Mouse (Mus musculus) induced T-regulatory cell, adult 2 months (primary cell): ENCODE data around the gene Foxd1.

Source experiments
- DNase-seq: peaks from one replicate; pipeline ENCODE4 v3.0.0-alpha.2; 2012; ENCODE audit warnings: low read depth

Gene Foxd1

DNA sequence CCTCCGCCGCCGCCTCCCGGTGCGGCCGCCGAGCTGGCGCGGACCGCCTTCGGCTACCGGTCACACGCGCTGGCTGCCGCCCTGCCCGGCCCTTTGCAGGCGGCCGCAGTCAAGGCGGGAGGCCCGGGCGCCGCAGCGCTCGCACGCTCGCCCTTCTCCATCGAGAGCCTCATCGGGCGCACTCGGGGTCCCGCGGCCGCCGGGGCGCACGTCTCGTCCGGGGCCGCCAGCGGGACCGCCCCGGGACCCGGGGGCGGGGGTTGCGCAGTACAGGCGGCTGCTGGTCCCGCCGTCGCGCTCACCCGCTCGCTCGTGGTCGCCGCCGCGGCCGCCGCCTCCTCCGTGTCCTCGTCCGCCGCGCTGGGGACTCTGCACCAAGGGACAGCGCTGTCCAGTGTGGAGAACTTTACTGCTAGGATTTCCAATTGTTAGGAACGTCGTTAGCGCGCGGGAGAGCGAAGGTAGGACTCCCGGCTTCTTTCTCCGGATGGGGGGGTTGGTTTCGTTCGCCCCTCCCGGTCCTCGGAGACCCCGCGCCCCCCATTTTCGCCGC is 1.6 kb downstream of the Foxd1 start:
- DNase-seq: no peak

DNA sequence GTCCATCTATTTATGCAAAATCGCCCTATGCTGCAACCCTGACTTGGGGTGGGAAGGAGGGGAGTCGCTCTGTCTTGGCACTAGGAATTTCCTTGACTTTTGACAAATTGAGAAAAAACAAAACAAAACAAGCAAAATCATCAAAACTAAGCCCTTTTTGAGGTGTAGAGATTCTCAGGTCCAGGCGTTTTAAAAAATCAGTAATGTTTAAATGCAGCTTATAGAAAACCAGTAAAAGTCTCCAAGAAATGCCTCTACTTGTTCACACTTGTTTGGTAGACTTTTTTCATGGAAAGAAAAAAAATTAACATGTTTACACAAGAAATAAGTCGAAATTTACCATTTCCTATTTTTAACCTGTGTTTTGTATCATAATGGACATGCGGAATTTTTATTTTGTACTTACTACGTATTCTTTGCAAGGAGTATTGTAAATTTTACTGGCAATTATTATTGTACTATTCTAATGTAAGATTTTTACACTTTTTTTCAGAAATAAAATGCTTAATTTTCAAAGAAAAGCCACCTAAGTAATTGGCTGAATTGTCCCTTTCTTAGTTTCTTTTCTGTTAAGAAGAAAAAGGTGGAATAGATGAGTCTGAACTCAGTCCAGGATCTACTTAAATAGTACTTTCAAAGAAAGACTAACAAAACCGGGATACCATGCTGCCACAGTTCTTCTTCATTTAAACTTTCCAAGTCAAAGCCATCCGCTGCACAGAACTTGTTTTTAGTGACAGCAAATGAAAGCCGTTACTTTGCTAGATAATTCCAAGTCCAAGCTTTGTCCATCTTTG is 2.3 kb downstream of the Foxd1 start:
- no peak for DNase-seq

DNA sequence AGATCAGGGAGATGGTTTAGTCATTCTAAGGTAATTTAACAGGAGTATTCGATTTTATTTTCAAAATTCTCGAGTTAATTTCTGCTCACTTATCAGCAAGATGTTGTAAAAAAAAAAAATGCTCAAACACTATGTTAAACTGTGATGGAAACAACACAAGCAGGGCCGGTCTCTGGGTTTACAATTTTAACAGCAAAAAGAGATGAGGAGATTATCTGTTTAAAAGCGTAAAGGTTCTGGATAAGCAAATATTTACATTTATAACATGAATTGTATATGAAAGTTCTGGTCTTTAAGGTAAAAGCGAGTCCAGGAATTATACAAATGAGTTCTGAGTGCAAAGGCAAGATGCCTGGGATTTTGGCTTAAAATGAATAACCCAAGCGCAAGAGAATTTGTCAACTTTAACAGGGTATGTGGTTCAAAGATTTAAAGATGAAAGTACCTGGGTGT is 3.0 kb downstream of the Foxd1 start:
- DNase-seq: no peak

DNA sequence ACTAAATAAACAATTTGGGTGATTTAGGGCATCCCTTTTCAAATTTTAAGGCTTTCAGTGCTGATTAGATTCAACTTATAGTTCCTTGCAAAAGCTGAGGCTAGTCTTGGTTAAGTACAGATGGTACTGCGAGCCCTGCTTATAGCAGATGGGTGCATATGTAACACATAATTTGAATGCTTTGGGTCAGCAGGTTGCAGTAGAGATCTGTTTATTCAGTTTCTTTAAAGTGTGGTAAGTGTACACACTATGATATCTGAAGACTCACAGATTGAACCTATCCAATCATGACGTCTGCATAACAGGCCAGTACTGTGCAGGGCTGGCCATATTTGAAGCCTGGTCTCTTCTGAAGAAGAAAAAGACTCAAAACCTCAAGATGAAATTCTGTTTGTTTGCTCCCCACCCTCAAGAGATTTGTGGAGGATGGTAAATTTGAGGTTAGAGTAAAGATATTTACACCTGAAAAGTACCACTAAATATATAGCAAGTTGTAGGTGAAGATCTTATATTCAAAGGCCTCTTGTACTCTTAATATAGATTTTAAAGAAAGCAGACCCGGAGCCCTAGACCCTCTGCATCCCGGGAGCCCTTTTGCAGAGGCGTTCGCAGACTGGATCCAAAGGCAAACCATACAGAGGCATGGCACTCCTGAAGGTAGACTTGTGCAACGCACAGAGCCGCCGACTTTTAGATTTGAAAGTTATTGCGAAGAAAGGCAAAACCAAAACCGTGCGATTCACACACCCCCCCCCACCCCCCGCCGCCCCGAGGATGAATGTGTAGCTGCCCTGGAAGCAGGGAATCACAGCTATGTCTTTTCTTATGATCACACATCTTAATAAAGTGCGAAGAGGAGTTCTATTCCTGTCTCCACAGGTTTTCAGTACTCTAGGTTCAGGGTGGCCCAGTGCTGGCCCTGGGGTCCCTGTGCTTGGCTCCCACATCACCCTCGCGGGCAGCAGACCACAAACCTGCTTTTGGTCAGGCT is 3.7 kb downstream of the Foxd1 start:
- DNase-seq: no peak

DNA sequence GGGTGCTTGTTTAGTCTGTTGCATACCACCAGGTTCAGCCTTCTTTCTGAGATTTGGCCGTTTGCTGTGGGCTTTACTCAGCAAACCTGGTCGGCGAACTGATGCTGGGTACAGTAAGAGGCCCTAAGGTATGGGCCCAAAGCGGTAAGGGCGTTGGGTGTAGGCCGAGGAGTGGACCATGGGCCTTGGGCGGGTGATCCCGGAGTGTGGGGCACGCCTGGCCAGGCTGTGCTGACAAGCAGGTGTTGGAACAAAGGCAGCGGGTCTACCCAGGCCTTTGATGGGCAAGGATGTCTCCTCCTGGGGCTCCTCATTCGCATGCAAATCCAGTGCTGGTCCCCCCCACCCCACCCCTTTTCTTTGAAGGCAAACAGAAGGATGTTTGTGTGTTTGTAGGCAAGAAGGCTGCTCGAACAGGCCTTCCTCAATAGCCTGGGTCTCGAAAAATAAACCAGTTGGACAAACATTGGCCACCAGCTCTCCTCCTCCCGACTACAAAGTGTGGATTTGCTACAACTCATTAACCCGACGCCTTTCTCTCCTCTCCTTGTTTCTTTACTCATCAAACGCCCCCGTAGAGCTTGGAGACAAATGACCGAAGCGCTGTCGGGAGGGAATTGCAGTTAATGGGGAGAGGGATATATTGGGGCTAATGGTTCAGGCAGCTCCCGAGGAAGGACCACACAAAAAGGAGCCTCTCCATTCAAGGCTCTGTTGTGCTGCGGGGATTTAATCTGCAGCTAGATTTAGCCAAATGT is 4.6 kb downstream of the Foxd1 start:
- DNase-seq: no peak

DNA sequence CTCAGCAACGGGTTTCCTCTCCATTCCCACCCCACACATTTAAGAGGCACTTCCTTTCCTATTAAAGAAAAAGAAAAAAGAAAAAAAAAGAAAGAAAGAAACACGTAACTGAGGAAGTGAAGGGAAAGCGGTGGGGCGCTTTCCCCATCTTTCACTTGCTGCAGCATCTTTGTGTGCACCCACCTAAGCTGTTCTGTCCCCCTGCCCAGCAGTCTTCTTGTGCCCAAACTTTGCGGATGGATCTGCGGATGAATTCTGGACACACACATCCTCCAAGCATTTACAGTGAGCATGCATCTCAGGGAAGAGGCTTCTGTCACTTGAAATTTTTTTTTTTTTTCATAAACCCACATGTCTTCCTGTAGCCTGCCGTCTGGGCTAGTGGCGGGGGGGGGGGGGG is 5.3 kb downstream of the Foxd1 start:
- no peak for DNase-seq

DNA sequence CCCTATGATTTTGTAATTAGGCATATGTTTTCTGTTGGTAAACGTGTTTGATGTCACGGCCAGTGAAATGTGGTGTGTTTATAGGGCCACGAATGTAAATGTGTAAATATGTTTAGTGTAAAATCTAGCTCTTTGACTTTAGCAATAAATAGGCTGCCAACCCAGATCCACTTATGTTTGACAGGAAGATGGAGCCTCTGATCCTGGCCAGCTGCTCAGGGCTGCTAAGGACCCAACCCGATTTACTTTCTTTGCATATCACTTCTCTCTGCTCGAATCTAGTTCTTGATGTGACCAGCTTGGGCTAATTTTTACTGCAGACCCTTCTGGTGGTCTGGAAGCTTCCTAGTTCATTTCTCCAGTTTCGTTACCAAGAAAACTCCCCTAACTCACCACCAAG is 6.3 kb downstream of the Foxd1 start:
- no peak for DNase-seq

DNA sequence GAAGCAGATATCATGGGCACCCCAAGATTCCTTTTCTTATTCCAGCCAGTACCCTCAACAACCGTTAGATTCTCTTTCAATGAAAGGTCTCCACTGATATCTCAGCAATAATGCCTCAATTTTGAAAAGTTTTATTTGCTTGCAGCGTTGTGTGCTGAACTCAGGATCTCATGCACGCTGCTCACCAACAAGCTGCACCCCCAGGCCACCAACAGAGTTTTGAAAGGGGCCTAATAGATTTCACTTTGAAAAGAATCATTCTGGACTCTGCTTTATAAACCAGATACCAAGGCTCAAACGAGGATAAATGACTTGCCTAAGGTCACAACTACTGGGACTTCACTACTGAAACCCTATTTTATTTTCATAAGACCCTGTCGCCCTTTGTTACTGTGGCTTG is 7.1 kb downstream of the Foxd1 start:
- no peak for DNase-seq

DNA sequence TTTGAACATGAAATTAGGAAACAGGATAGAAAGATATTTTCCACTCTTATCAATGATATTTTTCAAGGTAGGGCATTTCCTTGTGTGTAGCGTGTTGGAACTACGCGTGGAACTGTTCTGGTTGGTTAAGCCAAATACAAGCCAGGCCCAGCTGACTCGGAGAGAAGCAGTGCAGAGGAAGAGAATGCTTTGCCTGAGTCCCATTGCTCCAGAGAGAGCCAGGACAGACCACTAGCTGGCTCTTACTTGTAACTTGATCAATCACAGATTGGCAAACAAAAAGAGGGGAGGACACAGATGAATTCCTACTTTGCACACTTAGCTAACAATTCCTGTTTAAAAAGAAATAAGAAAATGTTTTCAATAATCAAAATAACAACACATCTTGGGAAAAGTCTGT is 9.0 kb downstream of the Foxd1 start:
- DNase-seq: no peak

DNA sequence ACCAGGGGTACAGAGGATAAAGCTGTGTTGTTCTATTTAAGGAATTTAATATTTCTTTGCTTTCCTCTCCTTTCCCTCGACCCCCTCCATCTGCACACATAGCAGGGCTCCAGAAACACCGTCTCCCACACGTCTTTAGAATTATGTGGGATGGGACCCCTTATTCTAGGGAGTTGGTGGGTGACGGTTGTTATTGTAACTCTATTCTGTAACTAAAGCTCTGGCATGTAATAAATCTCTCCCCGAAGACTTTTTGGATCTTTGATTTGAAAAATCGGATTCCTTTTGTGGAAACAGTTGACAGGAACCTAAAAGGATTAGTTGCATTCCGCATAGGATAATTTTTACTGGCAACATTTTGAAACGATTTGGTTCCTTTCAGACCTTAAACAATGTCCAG is 11.0 kb downstream of the Foxd1 start:
- DNase-seq: no peak

DNA sequence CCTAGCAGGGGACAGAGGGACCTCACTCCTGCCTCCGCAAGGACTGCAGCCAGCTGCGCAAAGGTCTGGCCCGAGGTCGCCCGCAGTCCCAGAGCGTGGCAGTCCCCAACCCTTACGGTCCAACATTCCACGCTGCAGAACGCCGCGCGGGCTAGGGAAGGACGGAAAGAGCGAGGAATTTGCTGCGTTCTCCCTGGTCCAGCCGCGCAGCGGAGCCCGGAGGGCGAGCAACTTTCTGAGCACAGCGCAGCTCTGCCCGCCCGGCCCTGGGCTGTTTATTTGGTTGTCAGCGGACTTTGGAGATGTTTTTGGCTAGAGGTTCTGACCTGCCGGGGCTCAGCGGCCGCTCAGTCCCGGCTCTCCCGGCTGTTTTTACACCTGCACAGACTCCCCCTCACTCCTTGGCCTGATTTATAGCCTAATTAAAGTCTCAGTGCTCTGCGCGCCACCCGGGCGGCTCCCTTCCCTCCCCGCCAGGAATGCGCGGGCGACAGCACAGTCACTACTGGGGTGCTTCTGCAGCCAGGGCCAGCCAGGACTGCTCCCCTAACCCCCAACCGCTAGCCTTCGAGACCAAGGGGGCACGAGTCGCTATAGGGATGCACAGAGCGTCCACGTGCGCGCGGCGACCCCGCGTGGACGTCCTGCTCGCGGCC is 11.9 kb downstream of the Foxd1 start:
- DNase-seq: no peak

DNA sequence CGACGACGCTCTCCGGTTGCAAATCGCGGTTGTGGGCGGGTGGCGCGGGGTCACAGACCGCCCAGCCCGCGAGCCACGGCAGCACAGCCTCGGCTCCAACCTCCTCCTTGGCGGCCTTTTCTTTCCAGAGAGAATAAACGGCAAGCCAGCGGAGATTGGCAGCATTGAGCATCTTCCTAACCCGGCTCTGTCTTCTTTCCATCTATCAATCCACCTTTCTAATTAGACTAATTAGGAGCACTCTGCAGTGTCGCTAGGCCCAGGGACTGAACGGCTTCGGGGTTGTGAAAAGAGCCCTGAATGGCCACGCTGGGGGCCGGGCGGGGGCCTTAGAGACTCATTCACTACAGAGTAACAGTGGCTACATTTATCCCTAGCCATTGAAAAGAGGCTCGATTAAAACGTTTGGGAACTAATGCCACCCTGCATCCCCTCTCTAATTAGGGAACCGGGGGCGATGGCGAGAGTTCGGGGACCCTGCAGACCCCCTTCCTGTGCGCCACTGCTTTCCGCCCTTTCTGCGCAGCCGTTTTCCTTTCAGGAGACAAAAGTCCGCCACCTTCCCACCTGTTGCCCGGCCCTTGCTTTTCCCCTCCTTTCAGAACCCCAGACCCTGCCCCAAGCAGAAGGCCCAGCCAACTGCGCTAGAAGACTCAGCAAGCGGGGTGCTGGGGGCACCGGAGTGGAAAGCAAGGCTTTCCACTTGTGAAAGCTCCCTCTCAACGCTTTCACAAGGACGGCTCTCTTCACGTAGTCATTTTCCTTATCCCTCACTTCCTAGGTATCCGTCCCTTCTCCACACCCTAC is 12.6 kb downstream of the Foxd1 start:
- DNase-seq: no peak

DNA sequence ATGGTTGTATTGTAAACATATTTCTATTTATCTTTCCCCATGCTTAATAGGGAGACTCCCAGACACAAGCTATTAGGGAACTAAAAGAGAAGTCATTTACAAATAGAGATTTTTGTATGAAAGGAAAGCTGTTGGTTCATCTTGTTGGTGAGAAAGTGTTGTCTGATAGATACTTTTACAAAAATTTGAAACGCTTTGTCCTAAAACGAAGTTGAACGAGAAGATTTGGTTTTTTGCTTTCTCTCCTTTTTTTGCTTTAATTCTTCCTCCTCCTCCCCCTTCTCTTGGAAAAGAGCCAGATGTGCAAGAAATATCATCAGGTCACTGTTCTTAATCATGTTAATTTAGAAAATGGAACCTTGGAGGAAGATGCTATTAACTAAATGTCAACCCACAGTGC is 13.6 kb downstream of the Foxd1 start:
- no peak for DNase-seq

DNA sequence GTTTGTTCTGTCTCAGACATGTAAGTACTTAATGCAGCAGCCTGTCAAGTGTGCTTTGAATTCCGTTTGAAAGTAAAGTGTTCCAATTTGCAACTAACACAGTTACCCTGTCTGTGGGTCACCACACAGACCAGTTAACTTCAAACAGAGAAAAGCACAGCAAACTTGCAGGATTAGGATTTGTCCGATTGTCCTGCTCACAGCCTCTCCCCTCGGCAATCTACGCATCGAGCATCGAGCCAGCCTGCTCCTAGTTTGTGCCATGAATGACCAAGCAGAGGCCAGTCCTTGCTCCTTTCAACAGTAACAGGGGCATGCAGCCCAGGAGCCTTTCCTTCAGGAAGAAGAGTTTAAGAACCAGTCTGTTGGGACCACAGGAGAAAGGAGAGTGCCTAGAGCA is 15.0 kb downstream of the Foxd1 start:
- no peak for DNase-seq

DNA sequence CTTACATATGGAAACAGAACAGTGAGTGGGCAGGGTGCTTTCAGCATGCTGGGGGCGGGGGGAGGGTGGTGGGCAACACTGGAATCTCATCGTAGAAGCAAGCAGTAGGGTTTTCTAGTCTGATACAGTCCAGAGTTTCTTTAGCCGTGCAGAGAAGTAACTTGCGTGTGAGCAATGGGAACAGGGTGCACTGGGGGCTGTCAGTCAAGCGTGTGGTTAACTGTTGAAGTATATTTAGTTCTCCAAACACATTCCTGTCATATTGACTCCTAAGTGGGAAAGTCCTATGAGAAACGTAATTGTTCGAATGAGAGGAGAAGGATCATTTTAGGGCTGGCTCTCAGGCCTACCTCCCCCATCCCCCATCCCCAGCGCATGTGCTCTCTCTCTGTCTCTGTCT is 20.5 kb downstream of the Foxd1 start:
- no peak for DNase-seq

DNA sequence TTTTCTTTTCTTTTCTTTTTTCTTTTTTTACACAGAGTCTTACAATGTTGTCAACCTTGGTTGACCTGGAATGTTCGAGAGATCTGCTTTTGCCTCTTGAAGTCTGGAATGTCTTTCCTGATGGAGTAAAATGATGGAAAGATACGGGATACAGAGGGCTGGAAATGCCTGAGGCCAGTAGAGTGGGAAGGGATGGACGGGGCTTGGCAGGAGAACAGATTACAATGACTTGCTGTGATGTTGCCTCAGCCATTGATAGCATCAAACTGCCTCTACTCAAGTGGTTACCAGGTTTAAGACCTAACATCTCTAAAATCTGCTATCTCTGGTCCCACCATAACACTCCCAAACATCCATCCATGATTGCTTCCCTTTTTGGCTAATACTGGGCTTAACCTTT is 20.9 kb downstream of the Foxd1 start:
- DNase-seq: no peak

DNA sequence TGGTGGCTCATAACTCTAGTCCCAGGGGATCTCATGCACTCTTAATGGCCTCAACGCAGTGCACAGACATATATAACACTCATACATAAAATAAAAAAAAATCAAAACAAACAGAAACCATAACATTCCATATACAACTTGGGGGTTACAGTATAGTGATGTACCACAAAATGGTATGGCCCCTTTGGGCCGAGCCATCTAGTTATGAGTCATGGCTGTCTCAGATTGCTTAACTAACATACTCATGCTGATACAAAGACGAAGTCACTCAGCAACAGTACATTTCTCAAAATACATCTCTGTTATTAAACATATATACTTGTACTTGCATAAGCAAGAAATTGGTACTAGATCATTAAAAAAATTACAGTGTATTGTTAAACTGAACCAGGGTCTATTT is 23.7 kb downstream of the Foxd1 start:
- DNase-seq: no peak

DNA sequence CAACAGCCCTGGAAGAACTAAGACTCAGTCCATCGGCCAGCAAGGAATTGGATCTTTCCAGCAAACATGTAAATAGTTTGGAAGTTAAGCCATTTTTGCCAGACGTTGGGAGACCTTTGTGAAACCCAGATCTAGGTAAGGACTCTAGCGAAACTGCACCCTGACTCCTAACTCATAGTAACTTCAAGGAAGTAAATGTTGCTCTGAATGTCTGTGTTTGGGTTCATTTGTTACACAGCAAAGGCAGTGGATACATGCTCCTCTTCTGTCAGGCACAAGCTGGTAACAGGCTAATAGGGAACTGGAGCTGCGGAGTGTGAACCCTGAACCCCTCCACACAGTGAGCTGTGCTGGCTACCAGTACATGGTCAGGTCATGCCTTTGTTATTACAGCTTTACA is 28.7 kb downstream of the Foxd1 start:
- DNase-seq: no peak

DNA sequence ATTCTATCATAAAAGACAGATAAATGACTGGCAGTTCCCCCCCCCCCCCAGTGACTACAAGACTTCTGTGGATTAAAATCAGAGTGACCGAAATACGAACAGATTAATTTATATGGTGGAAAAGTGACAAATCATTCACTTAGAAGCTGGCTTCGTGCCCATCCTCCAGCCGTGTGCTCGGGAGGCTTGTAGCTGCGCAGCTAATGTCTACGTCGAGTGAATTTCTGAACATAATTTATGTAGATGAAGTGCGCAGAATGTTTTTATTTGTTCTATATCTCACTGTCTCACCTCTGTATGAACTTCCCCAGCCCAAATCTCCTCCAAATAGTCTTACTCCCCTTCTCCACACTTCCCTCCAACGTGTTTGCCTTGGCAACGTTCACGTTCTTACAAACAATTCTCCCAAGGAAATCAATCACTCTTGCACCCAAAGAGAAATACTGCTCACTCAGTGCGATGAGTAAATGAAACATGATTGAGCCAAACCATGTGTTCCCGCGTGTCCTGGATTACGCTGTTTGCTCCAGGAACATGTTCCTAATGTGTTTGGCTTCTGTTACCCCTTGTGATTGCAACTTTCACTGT is 30.0 kb downstream of the Foxd1 start:
- DNase-seq: no peak

DNA sequence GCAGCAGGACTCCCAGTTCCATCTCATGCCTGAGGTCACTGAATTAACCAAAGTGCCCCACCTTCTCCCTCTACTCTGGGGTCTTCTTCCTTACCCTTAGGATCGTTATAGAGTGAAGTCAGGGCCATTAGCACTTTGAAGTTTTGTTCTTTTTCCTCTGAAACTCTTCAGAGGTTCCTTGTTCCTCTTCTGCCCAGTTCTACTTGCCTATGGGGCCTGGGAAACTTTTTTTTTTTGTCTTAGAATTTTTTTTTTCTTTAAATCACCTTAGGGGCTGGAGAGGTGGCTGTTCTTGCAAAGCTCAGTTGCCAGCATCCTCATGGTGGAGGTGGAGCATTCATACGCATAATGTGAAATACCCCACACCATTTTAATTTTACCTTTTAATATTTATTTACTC is 31.8 kb downstream of the Foxd1 start:
- DNase-seq: no peak
